Mouse (Mus musculus) urinary bladder, postnatal 25 days (tissue): ENCODE results near the gene Capza3.

Experiments used
- DNase-seq: peaks from one replicate; pipeline ENCODE4 v3.0.0; 2022; ENCODE audit warnings: low spot score

Capza3 gene

GRCm38 (mm10) chr6:140040952-140041351, at the start of gene Capza3:
Gene Capza3 (plus strand): TSS chr6:140041252.
- no peak for DNase-seq

DNA sequence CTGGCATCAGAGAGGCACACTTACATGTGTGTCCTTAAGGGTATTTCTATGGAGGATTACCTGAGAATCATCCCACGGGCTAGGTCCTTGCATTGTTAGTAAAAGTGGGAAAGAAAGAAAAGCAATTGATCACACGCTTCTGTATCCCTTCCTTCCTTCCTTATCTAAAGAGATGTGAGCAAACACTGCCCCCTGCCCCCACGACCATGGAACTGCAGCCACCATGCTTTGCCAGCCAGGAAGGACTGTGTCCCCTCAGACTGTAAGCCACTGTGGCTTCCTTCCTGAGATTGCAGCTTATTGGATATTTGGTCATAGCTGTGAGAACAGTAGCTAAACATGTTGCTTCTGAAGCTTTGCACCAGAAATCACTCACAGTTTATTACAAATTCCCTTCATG, 35.9 kb upstream of the Capza3 start:
- no peak for DNase-seq

DNA sequence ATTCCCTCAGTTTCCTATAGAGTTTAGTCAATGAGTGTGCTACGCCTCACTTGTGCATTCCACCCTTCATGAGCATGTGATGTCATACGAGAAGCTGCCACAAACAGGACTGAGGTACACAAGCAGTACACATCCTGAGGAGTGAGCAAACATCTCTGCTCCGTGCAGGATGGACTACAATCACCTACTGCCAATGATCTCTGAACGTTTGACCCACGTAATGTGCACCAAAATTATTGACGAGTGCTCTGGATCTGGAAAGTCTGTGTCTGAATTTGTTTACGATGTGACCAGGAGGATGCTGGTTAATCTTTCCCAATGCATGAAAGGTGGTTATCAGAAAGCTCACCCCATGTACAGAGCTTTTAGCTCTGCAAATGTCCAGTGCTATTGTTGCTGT, 16.6 kb upstream of the Capza3 start:
- DNase-seq: no peak

- DNase-seq: no peak
Observed at GRCm38 (mm10) chr6:140041357-140041756, 305 bp downstream of the Capza3 start, which contains the start of gene Plcz1. Gene Plcz1 (minus strand): TSS chr6:140041457.

GRCm38 (mm10) chr6:140051476-140051875, 10.4 kb downstream of the Capza3 start:
- DNase-seq: no peak

GRCm38 (mm10) chr6:140054271-140054928, 13.3 kb downstream of the Capza3 start:
- DNase-seq: no peak

GRCm38 (mm10) chr6:140069177-140069576, 28.1 kb downstream of the Capza3 start:
- no peak for DNase-seq

DNA sequence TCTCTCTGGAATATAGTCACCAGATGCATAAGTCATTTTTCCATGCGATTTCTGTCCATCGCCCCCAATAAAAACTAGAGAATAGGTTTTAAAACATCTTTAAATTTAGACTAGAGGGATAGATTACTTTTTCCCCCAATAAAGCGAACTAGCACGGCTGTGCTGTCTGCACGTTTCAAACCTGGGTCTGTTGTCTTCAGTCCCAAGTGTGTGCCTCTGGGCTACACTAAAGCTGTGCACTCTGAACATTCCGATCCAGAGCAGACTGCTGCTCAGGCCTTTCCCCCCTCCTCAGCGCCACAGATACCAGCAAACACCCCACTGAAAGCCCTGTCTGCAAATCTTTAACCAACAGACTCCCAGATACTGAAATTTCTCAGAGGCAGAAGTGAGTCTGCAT, 39.9 kb downstream of the Capza3 start:
- no peak for DNase-seq

GRCm38 (mm10) chr6:140081739-140082138, 40.7 kb downstream of the Capza3 start:
- DNase-seq: no peak

- DNase-seq: no peak
Observed at GRCm38 (mm10) chr6:140089855-140090254, 48.8 kb downstream of the Capza3 start.
